ENCODE assay signal across 25 mouse cellular contexts in the genomic region with DNA sequence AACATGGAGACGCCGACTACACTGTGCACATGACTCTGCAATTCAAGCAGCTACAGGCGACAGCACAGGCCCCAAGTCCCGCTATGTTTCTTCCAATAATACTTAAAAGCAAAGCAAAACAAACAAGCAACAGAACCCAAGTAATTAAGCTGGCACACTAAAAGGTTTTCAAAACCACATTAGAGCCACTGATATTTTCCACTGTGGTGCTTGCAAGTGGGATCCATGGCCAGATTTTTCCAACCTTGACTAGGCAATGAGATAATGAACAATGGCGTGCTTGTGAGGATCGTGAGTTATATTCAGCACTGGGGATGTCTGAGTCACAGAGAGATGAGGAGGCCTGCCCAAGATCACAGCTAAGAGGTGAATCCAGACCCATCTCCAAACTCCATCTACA. TPM values are rescaled to one million over a fixed set of nuclear protein-coding genes. Genes with fewer than 3 reads are reported as not detected.
A peak's percentile ranks its signal among the peaks of the same experiment; 100 is the strongest.
DNase-seq lines count a peak whose midpoint lies in the region; ATAC-seq and TF ChIP-seq lines count a peak whose summit lies in the region.
"Had no signal": no experiment of that assay in that cellular context is flagged by ENCODE, and none has a peak within 500 bp of the region (broad histone marks: within the 10 kb centered on the region; RNA-seq: fewer than 3 reads in every experiment).

No protein-coding gene starts in this region.

- H3K4me1 ChIP-seq in hindbrain, embryonic 13.5 days (replicated peaks), result peaks cover 38% of the 10 kb centered on the region
- peaks cover 5% of the 10 kb centered on the region for H3K4me1 ChIP-seq in hindbrain, embryonic 16.5 days (ENCODE audit: control insufficient read depth, insufficient read depth, low read depth, low read length)
- H3K4me1 ChIP-seq in CH12.LX (ENCODE audit: control insufficient read depth in 1 of 2, insufficient read depth in 2 of 2), result peaks cover 7 to 90% of the 10 kb centered on the region in 2 experiments
- peaks cover 52% of the 10 kb centered on the region for H3K4me1 ChIP-seq in thymus, adult 2 months (replicated peaks; ENCODE audit: control insufficient read depth, insufficient read depth, low read length)

- TF ChIP-seq POLR2A in CH12.LX (IDR thresholded peaks at IDR 0.05; ENCODE audit: low read depth, low read length), result no peak
- TF ChIP-seq POLR2A in thymus, adult 2 months (IDR thresholded peaks at IDR 0.05; ENCODE audit: control insufficient read depth, extremely low read depth, insufficient read depth, low read length, poor library complexity), result no peak

- no peak overlapping the region for H3K4me2 ChIP-seq in hindbrain, embryonic 13.5 days
- H3K4me2 ChIP-seq in hindbrain, embryonic 16.5 days (ENCODE audit: low read length), result no peak overlapping the region
- H3K4me2 ChIP-seq in CH12.LX (ENCODE audit: insufficient read depth, low read depth, poor library complexity, severe bottlenecking), result no peak overlapping the region
- H3K4me2 ChIP-seq: forebrain, embryonic 13.5 days; heart, embryonic 11.5 days; hindbrain, embryonic 12.5 days had no signal

- 0 out of 2 replicates have a peak overlapping the region, but pooled peaks have one; percentile 3 for H3K27ac ChIP-seq in hindbrain, embryonic 13.5 days
- no peak overlapping the region; the same call in 1 of the 2 replicates for H3K27ac ChIP-seq in hindbrain, embryonic 16.5 days (ENCODE audit: low read depth, low read length)
- no peak overlapping the region for H3K27ac ChIP-seq in CH12.LX (ENCODE audit: insufficient read depth, low read depth)
- H3K27ac ChIP-seq in thymus, adult 2 months (ENCODE audit: control insufficient read depth, insufficient read depth, low read length), result no peak overlapping the region
- H3K27ac ChIP-seq: forebrain, embryonic 10.5 days; forebrain, embryonic 13.5 days; gastrocnemius, adult 2 months; hindbrain, embryonic 12.5 days; hindbrain, postnatal 0 days had no signal

- no peak for TF ChIP-seq CTCF in CH12.LX (conservative IDR thresholded peaks at IDR 0.05 in 1 of 2, IDR thresholded peaks at IDR 0.05 in 1 of 2; ENCODE audit: low read depth in 2 of 2, low read length in 2 of 2)
- TF ChIP-seq CTCF in Patski (IDR thresholded peaks at IDR 0.05), result no peak
- no peak for TF ChIP-seq CTCF in thymus, adult 2 months (IDR thresholded peaks at IDR 0.05; ENCODE audit: borderline replicate concordance, control insufficient read depth, extremely low read depth, insufficient read depth, low read length, poor library complexity)

- in situ Hi-C loops in CH12.LX (cut with MboI; ENCODE audit: low pct_ligation_motif_present, low pct_unique_long_range_greater_than_20kb, low sequenced_read_pairs) (no loop called here), Patski (cut with MboI; ENCODE audit: low pct_unique_long_range_greater_than_20kb) (no loop called here)

- 76% methylated on average over 6 of the region's 6 CpGs for WGBS in hindbrain, embryonic 13.5 days
- WGBS in hindbrain, embryonic 16.5 days, result 78% methylated on average over 6 of the region's 6 CpGs
- 92% methylated on average over 6 of the region's 6 CpGs for WGBS in thymus, adult 2 months

- TF ChIP-seq RAD21 in CH12.LX (IDR thresholded peaks at IDR 0.05; ENCODE audit: low read depth, low read length), result no peak

- H3K79me2 ChIP-seq in CH12.LX (replicated peaks; ENCODE audit: control insufficient read depth, extremely low read depth, insufficient read depth, poor library complexity, severe bottlenecking), result no peaks in the 10 kb centered on the region

- H3K9me3 ChIP-seq in hindbrain, embryonic 13.5 days, result no peaks in the 10 kb centered on the region
- no peaks in the 10 kb centered on the region for H3K9me3 ChIP-seq in hindbrain, embryonic 16.5 days (ENCODE audit: control insufficient read depth, low read length)
- H3K9me3 ChIP-seq in CH12.LX (replicated peaks; ENCODE audit: low read length), result no peaks in the 10 kb centered on the region
- H3K9me3 ChIP-seq: forebrain, embryonic 10.5 days; hindbrain, embryonic 12.5 days had no signal

- no peak for TF ChIP-seq EP300 in CH12.LX (IDR thresholded peaks at IDR 0.05; ENCODE audit: low read length)

- CTCF ChIA-PET in Patski (lab: Charles Lee), result no interaction called here

- no peak for ATAC-seq in hindbrain, embryonic 13.5 days (ENCODE audit: low FRiP score)
- no peak for ATAC-seq in hindbrain, embryonic 16.5 days
- peak; percentile 32 for ATAC-seq in Patski
- ATAC-seq: forebrain, embryonic 13.5 days; forebrain, embryonic 16.5 days; hindbrain, postnatal 0 days; intestine, embryonic 16.5 days had no signal

- dilution Hi-C loops in CH12.LX (cut with MboI; ENCODE audit: extremely low pct_ligation_motif_present, extremely low pct_unique_long_range_greater_than_20kb, low sequenced_read_pairs), result no loop called here

- no peak overlapping the region for H3K9ac ChIP-seq in hindbrain, embryonic 13.5 days
- no peak overlapping the region for H3K9ac ChIP-seq in hindbrain, embryonic 16.5 days (ENCODE audit: low read depth, low read length)
- H3K9ac ChIP-seq in CH12.LX (ENCODE audit: insufficient read depth, low read depth), result no peak overlapping the region
- H3K9ac ChIP-seq: forebrain, embryonic 13.5 days; hindbrain, embryonic 12.5 days had no signal

- H3K36me3 ChIP-seq in hindbrain, embryonic 13.5 days, result no peaks in the 10 kb centered on the region
- H3K36me3 ChIP-seq in hindbrain, embryonic 16.5 days (ENCODE audit: control insufficient read depth, insufficient read depth, low read length), result no peaks in the 10 kb centered on the region
- peaks cover 0 to 12% of the 10 kb centered on the region in 2 experiments for H3K36me3 ChIP-seq in CH12.LX (replicated peaks in 1 of 2; ENCODE audit: control insufficient read depth in 1 of 2, insufficient read depth in 1 of 2, low read length in 1 of 2)
- no peaks in the 10 kb centered on the region for H3K36me3 ChIP-seq in thymus, adult 2 months (ENCODE audit: control insufficient read depth, insufficient read depth, low read length)
- H3K36me3 ChIP-seq: G1E; hindbrain, embryonic 12.5 days had no signal

- no peak overlapping the region for H3K4me3 ChIP-seq in hindbrain, embryonic 13.5 days
- no peak overlapping the region for H3K4me3 ChIP-seq in hindbrain, embryonic 16.5 days (ENCODE audit: low read length)
- H3K4me3 ChIP-seq in CH12.LX (replicated peaks in 1 of 3; ENCODE audit: low read depth in 2 of 3, low read length in 2 of 3, poor library complexity in 1 of 3), result no peak overlapping the region
- H3K4me3 ChIP-seq in thymus, adult 2 months (ENCODE audit: control insufficient read depth, insufficient read depth, low read length), result no peak overlapping the region
- H3K4me3 ChIP-seq: forebrain, embryonic 10.5 days; forebrain, embryonic 13.5 days; gastrocnemius, adult 2 months; hindbrain, embryonic 12.5 days had no signal

- POLR2A ChIA-PET in Patski (lab: Charles Lee), result no interaction called here

- peak; percentile 39 for DNase-seq in A20 (ENCODE audit: low read depth, low spot score)
- no peak for DNase-seq in CH12.LX (ENCODE audit: extremely low read depth)
- peak; percentile 68 for DNase-seq in Patski (ENCODE audit: low read depth, low spot score)
- no peak for DNase-seq in thymus, adult 2 months
- no peak for DNase-seq in spleen, postnatal 10 days (ENCODE audit: low spot score in 2 of 2)
- DNase-seq: adrenal gland, adult 2 months; adrenal gland, postnatal 25 days; cerebellum, adult 11-12 months; cerebellum, adult 8-10 months; cerebellum, postnatal 10 days; cerebellum, postnatal 36 days; embryo, embryonic 11 days; gastrocnemius, adult 2 months; gastrocnemius, postnatal 14 days; heart, adult 11 months had no signal

- H3K27me3 ChIP-seq in hindbrain, embryonic 13.5 days, result 0 out of 2 replicates have a peak, but pooled peaks cover under 1% of the 10 kb centered on the region
- H3K27me3 ChIP-seq in hindbrain, embryonic 16.5 days (replicated peaks; ENCODE audit: control insufficient read depth, insufficient read depth, low read length), result no peaks in the 10 kb centered on the region
- H3K27me3 ChIP-seq in CH12.LX (replicated peaks) (no peaks in the 10 kb centered on the region), Patski (no peaks in the 10 kb centered on the region)
- no peaks in the 10 kb centered on the region for H3K27me3 ChIP-seq in thymus, adult 2 months (ENCODE audit: control insufficient read depth, insufficient read depth, low read length)
- H3K27me3 ChIP-seq: hindbrain, embryonic 12.5 days had no signal

TF ChIP-seq in CH12.LX, 34 proteins besides CTCF, POLR2A, EP300 and RAD21:
- TF ChIP-seq ZMIZ1 (IDR thresholded peaks at IDR 0.05; ENCODE audit: low read depth, low read length) (no peak), SIN3A (IDR thresholded peaks at IDR 0.05; ENCODE audit: low read length) (0 out of 2 replicates have a peak, but pooled peaks have one; percentile 22)

RNA-seq across cellular contexts. Expression of gene Whrn, which starts 8.5 kb away (rescaled TPM):
- polyA plus RNA-seq in hindbrain, embryonic 13.5 days (2015; fragmentation: Nextera tagmentation; extraction: Ambion mirVana), result 5.3 and 5.6 TPM in 2 replicates
- 5.0 and 5.4 TPM in 2 replicates for polyA plus RNA-seq in hindbrain, embryonic 16.5 days (2015; fragmentation: Nextera tagmentation; extraction: Ambion mirVana)
- total RNA-seq in CH12.LX (2012; rRNA removed) (2.8 and 4.5 TPM in 2 replicates), CH12.LX (2014; rRNA removed) (0.72 and 0.99 TPM in 2 replicates)
- polyA plus RNA-seq in CH12.LX (2012; ENCODE audit: insufficient read length, low read depth) (9.4 and 9.6 TPM in 2 replicates), Patski (2021) (31.0 TPM)
- polyA plus RNA-seq in thymus, adult 2 months (2012; rRNA removed), result 132 and 204 TPM in 2 replicates
- polyA plus RNA-seq: G1E had no signal

RNA-seq across cellular contexts. Expression of gene Atp6v1g1, which starts 57.3 kb away (rescaled TPM):
- polyA plus RNA-seq in hindbrain, embryonic 13.5 days (2015; fragmentation: Nextera tagmentation; extraction: Ambion mirVana), result 464 and 480 TPM in 2 replicates
- 389 and 410 TPM in 2 replicates for polyA plus RNA-seq in hindbrain, embryonic 16.5 days (2015; fragmentation: Nextera tagmentation; extraction: Ambion mirVana)
- total RNA-seq in CH12.LX (2012; rRNA removed), result 70.4 and 78.7 TPM in 2 replicates
- total RNA-seq in CH12.LX (2014; rRNA removed), result 143 and 154 TPM in 2 replicates
- polyA plus RNA-seq in CH12.LX (2012; ENCODE audit: insufficient read length, low read depth), result 95.1 and 111 TPM in 2 replicates
- polyA plus RNA-seq in Patski (2021), result 230 TPM
- polyA plus RNA-seq in thymus, adult 2 months (2012; rRNA removed), result 39.4 and 41.5 TPM in 2 replicates

Comparison
In these comparisons a context has a peak if more than half of its experiments do, and no peak if none do; other contexts are left out.
1. DNase-seq: peak in A20 (single experiment) and Patski (single experiment); none in CH12.LX (single experiment), thymus, adult 2 months (single experiment) and spleen, postnatal 10 days (0 of 2).